Mouse (Mus musculus) effector memory CD4-positive, alpha-beta T cell, adult 7 months (primary cell): ENCODE data around the gene Pax1. TPM values are rescaled to one million over a fixed set of nuclear protein-coding genes. Genes with fewer than 3 reads are reported as not detected.

Experiments
- polyA plus RNA-seq: library from polyadenylated mRNA; unstranded; fragments of 100-300 nt; shearing (Covaris generic); gene quantifications from one replicate; pipeline ENCODE4 v1.2.1, GENCODE M21; 2017

Pax1 gene
- polyA plus RNA-seq = not detected

GRCm38 (mm10) chr2:147361581-147361980, at the start of gene Pax1:
Gene Pax1 (plus strand): TSS chr2:147361925.

Other genes starting within 250 kb of the Pax1 start
- gene Nkx2-2, start 167.7 kb upstream of the Pax1 start, polyA plus RNA-seq = not detected